Mouse (Mus musculus) regulatory T cell (primary cell): ENCODE results near the gene Trpc4ap.

Source experiments
- in situ Hi-C: fragments of 300-600 bp; cut with MboI, MseI; formaldehyde crosslinking; loops from one replicate; pipeline ENCODE4 v1.15.1; 2025; ENCODE audit warnings: high pct_unique_total_duplicates

Gene Trpc4ap

DNA sequence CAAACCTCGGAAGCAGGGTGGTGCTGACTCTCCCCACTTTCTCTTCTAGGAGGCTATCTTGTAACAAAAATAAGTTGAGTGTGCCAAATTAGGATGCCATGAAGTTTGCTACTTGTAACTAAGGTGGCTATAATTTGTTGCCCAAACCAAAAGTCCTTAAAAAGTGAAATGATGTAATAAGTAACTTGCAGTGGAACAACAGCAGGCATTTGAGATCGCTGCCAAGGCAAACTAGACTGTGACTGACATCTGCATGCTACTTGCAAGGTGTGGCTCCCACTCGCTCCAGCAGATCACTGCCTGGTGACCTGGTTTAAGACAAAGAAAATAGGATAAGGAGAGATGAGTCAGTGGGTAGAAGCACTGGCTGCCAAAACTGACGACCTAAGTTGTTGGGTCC lies 952 bp upstream of the Trpc4ap start:
- in situ Hi-C loops, result no loop called here

DNA sequence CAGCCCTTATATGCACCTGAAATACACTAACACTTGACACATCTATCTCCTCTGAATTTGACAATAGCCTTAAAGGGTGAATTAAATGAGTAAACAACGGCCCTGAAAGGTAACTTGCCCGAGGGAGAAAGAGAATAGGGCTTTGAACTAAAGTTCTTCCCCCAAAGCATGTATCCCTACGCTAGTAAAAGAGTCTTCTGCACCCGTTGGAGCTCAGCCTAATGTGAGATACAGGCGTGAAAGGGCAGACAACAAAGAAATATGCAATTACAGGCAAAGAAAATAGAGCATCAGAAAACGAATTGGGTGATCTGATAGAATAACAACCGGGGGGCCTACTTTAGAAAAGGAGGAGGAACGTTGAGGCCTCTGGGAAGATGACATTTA lies 855 bp downstream of the Trpc4ap start:
- in situ Hi-C loops, result no loop called here

DNA sequence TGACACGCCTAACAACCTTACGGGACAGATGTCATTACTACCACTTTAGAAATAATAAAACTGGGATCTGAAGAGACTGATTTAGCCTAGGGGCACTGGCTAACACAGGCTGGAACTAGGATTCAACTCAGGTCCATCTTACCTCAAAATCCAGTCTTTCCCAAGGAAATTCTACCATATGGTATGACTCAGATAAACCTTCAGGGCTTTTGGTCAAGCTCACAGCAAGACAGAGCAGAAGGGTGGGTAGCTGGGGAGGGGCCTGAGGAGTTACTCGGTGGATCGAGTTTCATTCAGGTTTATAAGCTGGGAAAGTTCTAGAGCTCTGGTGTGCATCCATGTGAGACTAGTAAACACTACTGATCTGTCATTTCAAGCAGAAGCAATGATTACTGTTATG lies 3.0 kb downstream of the Trpc4ap start:
- in situ Hi-C loops, result no loop called here

DNA sequence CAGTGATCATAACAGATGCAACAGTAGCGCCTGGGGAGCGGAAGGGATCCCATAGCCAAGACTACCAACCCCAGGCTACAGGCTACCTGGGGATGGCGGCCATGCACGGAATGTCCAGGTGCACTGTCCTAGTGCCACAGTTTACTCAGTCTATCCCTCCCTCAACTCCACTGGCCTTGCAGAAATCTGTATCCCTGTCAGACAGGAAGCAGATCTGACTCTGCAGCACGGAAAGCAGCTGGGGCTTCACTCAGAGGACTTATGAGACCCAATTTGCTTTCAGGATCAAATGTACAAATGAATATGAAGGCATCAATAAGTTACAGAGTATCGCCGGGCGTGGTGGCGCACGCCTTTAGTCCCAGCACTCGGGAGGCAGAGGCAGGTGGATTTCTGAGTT lies 4.4 kb downstream of the Trpc4ap start:
- in situ Hi-C loops, result no loop called here

DNA sequence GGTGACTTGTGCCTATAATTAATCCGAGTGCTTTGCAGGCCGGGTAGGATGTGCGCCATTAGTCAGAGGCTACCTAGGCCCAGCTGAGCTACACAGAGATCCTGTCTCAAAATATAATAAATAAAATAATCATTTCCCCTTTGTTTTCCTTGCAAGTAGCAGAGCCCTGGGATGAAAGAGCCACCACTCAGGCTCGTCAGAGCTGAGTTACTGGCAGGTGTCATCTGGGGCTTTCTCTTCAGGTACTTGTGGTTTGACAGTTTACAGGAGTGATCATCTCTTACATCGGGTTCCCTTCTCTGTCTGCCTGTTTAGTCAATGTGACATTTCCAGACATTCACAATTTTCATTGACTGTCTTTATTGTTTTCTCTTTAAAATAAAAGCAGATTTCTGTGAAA lies 5.6 kb downstream of the Trpc4ap start:
- in situ Hi-C loops, result no loop called here

DNA sequence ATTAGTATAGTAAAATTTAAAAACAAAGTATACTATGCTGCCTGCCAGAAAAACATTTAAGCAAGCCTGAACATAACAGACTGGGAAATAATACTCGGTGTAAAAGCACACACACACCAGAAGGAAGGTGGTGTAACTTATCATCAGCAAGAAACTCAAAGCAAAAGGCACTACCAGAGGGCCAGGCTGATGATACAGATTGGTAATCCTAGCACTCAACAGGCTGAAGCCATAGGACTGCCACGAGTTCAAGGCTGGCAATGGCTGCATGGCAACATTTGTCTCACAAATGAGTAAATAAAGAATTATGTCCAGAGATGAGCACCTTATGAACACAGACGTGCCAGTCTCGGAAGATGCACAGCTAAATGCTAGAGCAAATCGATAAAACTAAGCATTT lies 8.4 kb downstream of the Trpc4ap start:
- in situ Hi-C loops, result no loop called here

DNA sequence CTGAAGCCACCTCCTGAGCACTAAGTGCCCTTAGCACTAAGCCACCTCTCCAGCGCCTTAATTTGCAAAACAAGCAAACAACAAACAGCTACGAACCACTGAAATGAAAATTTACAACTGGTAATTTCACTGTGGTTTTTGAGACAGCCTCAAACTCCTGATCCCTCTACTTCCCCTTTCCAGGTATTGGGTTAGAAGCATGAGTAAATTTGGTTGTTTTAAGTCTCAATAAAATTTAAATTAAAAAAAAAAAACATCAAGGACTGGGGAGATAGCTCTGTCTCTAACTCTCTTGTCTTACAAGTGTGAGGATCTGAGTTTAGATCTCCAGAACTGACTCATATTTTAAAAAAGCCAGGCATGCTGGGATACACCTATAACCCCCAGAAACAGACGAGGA lies 9.0 kb downstream of the Trpc4ap start:
- in situ Hi-C loops, result no loop called here

DNA sequence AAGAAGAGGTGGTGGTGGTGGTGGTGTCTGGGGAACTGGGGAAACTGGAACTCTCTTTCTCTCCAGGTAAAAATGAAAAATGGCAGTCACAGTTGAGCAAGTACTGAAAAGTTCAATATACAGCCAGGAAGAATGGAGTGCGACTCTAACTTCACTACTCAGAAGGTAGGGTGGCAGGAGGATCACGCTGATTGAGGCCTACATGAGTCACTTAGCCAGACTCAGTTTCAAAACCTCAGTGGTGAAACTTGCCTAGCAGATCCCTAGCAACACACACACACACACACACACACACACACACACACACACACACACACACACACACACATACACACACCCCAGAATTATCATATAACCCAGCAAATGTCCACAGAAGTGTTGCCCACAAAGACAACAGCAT lies 10.3 kb downstream of the Trpc4ap start:
- in situ Hi-C loops, result no loop called here

DNA sequence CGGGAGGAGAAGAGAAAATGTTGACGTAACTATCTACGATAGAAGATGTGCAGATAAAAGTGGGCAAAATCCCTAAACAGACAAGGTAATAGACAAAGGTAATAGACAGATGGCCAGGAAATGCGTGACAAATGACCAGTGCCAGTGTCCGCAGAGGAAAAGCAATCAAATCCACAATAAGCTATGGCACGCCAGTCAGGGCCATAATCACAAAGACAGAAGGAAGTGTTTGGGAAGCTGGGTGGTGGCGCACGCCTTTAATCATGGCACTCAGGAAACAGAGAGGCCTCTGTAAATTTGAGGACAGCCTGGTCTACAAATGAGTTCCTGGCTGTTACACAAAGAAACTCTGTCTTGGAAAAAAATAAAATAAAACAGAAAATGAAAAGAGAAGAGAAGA lies 11.0 kb downstream of the Trpc4ap start:
- in situ Hi-C loops, result no loop called here

DNA sequence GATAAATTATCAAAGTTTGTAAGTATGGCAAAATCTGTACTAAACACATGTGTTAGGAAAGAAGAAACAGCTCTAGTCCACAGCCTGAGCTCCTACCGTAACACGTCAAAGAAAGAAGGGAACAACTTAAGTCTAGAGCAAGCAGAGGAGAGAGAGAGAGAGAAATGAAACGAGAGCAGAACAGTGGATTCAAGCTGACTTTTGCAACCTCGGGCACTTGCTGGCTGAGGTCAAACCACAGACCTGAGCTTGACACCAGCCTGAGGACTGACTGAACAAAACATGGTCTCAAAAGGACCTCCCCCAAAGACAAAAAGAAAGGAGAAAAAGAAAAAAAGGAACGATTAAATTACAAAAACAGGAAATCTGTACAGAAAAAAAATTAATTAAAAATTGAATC lies 11.6 kb downstream of the Trpc4ap start:
- in situ Hi-C loops, result no loop called here

DNA sequence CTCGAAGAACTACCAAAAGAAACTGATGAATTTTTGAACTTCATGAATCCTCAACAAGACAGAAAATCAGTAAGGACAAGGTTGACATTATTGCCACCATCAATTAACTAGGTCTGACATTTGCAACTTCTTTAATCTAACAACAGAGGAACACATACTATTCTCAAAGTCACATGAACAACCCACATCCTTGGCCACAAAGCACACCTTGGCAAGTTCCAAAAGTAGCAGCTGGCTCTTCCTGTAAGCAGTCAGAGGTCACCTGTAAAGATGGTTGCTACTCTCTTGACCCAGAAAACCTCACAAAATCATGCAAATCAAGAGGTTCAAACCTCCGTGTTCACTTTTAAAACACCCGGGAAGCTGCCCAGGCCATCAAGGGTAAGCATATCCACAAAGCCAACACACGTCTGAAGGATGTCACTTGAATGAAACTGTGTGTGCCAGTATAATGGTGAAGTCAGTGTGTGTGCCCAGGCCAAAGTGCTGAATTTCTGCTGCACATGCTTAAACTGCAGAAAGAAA lies 12.5 kb downstream of the Trpc4ap start:
- in situ Hi-C loops, result no loop called here

DNA sequence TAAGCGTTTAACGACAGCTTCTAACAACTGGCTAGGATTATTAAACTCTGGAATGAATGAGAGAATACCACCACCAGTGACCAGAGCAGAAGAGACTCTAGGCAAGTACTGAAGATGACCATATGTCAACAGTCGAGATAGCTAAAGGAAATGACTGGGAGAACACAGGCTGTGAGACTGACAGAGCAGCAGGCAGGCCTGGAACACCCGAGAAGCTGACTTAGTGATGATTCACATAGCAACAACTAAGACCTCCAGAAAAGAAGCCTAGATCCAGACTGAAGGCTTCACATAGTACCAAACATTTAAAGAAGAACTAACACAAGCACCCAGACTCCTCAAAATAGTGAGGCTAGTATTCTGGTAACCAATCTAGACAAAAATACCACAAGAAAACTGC lies 17.1 kb downstream of the Trpc4ap start:
- in situ Hi-C loops, result no loop called here

DNA sequence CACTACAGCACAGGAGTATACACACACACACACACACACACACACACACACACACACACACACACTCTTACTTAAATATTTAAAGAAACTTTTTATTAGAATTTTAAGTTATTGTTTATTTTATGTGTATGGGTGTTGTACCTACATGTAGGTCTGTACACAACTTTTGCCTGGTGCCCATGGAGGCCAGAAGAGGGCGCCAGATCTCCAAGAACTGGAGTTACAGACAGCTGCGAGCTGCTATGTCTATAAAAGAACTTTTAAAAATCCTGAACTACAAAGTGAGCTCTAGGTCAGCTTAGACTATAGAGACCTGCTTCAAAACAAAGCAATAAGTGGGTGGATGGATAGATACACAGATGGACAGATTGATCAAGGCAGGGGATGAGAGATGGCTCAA lies 18.6 kb downstream of the Trpc4ap start:
- in situ Hi-C loops, result loop anchor here (5.0 kb wide), 1 partner anchor 84 kb away; no protein-coding TSS in a partner anchor

DNA sequence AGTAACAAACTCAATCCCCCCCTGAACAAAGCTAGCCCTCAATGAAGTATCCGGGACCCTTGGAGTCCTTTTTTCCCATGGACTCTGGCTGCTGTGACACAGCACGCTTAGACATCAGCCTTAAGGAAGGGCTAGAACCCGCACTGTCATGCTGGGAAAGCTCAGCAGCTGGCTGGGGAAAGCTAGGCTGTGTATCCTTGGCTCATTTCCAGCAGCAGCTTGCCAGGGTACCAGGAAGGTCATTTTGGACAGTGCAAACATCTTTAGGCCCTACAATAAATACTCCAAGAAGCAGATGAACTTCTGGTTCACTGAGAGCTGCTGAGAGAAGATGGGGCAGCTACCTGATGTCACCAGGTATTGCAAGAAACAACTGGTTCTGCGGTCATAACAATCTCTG lies 20.9 kb downstream of the Trpc4ap start:
- in situ Hi-C loops, result loop anchor here (5.0 kb wide), 1 partner anchor 86 kb away; no protein-coding TSS in a partner anchor

DNA sequence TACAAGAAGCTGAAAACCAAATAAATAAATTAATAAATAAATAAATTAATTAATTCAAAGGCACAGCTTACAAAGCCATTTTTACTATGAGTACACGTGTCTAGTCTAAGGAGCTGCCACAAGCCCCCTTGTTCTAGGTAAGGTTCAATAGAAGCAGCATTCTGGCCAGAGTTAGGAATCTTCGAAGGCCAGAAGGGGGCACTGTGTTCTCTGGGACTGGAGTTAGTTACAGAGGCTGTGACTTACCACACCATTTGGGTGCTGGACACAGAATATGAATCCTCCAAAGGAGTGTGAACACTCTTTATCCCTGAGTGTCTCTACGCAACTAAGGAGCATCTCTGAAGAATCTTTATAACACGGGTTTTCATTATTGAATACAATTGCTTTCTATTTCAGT lies 23.7 kb downstream of the Trpc4ap start:
- in situ Hi-C loops, result no loop called here

DNA sequence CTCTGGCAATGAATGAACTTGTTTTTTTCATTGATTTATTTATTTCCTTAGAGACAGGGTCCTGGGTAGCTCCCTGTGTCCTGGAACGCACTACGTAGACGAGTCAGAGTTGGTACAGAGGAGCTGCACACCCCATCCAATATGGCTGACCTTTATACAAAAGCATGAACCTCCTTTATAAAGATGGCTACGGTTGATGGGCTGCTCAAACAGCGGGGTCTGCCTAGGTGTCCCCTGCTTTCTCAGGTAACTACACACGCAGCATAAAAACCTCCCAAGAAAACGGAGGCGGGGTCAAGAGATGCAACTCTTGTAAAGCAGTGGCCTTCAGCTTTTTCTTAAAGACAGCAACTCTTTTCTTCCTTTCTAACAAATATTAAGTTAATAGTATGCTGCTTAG lies 24.3 kb downstream of the Trpc4ap start:
- in situ Hi-C loops, result no loop called here

DNA sequence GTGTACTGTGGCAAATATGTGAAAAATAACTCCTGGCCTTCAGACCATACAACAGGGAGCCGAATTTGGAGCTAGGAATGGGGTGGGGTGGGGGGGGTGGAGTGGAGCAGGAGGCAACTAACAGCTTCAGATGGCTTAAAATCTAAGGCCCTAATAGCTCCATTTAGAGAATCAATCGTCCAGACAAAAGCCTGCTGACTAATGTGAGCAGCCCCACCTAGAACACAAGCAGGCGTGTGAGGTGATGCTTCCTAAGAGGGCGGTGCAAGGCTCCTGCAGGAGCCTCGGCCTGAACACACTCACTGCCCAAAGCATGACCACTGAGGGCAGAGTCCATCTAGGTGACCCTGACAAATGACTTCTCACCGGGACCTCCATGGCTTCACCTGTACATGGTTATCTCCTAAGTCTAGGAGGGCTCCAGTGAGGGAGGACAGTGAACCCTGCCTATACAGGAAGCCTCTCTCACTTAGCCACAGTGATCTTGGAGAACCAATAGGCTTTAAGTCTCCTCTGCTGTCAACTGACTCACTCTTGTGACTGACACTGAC lies 28.2 kb downstream of the Trpc4ap start:
- in situ Hi-C loops, result no loop called here

DNA sequence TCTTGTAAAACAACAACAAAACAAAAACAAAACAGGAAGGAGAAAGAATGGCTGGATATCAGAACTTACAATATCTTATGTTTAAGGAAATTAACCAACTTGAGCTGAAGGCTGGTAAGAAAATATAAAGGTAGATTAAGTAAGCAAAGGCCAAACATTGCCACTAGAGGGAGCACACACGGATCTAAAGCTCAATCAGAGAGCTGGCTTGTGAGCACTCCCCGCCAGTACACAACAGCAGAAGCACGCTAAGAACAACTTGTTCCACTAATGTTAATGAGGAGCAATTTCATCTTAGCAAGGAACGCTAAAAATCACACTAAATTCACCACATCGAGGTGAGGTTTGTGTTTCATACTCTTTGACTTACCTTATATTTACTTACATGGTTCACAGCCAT lies 29.1 kb downstream of the Trpc4ap start:
- in situ Hi-C loops, result no loop called here

DNA sequence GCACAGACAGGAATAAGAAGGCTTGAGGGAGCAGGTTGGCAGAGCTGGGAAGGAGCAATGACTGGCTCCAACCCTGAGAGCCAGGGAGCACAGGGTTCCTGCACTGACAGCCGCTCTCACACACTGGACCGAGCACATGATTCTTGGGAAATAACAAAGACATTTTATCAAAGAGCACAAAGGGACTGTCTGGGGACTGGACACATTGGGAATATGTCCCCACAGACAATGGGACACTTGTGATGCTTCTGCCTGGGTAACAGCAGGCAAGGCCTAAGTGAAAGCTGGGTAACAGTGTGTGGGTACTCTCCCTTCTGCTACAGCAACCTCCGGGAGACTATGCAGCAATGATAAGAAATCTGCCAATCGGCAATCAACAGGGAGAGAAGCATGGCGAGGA lies 29.8 kb downstream of the Trpc4ap start:
- in situ Hi-C loops, result no loop called here

DNA sequence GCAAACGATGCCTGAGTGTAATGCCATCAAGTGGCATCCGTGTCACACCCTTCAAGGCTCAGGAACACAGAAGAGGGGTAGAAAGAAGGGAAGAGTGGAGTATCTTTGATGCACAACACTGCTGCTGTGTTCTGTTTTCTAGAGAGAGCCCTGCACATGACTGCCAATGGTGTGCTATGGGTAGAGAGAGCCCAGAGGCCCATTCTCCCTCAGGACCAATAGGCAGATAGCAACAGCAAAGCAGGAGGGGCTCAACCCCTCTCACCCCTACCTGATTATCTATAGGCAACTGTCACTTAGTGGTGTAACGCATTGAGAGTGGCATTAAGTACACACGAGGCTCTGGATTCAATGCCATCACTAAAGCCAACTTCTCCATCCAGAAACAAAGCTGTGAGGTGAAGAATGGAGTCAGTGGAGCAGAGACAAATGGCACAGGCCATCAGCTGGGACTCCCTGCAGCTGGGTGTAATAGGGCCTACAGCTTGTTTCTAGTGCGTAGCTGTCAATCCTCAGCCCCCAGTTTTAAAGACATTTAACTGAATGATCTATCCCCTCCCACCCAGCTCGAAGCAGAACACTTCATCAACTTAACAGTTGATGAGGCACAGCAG lies 36.3 kb downstream of the Trpc4ap start:
- in situ Hi-C loops, result no loop called here

DNA sequence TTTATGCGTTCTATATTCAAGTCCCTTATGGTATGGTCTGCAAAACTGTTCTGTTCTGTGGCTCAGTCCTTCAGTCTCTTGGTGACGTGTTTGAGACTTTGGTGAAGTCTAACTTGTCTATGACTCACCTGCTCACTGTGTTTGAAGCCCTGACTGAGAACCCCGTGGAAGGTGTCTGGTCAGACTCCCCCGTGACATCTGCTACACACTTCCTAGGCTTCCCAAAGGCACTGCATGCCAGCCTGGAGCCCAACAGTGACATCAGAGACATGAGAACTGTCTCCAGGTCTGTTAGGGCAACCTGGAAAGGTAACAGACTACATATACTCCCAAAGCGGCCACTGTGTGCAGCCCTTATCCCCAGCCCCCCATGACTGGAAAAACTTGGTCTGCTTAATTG lies 39.6 kb downstream of the Trpc4ap start:
- in situ Hi-C loops, result no loop called here

DNA sequence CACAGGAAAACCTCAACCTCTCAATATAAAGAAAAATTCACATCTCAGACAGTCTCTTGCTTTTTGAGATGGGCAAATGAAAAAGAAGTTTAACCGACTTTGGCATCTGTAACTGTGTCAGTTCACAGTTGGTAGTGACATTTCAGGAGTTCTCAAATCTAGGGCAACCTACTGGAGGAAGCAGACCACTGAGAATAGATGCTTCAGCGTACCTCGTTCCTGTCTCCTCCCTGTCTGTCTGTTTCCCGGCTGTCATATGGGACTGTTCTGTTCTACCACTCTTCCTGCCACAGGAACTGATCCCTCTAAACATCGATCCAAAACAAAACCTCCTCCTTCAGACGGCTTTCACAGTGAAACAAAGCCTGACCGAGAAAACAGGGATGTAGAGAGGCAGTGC lies 46.4 kb downstream of the Trpc4ap start:
- in situ Hi-C loops, result no loop called here

DNA sequence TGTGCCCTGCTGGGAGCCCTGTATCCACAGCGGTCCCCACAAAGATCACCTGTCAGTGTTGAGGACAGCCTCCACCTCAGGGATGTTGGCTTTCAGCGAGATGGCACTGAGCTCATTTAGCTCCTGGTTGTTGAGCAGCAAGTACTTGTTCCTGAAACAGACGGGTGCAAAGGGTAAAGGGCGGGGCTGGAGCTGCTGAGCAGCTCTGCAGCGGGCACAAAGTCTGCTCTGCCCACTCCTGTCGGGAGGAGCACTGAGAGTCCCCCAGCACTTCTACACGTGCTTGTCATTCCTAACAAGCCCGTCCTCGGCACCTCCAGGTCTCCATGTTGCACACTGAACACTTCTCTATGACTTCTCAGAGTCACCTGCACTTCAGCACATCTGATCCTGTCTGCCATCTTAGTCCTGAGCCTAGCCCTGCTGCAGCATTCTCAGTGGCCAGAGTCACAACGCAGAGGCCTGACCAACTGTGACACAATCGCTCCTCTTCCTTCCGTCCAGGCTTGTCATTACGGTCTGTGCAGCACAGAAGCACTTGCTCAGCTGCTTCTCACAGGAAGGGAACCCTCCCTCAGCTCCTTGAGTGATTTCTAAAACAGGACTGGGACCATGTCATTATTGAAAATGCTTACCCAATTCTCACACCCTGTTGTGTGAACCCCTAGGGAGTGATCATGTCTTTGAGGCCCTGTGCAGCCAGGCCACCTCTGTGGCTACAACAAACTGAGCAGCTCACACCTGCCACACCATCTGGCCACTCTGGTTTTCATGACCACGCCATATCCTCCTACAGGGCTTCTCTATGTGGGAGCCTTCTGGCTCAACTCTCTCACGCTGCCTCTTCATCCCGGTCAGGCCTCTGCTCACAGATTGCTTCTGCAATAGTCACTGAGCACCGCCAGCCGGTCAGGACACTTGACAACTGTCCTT lies 50.4 kb downstream of the Trpc4ap start:
- in situ Hi-C loops, result no loop called here
